Mouse (Mus musculus) hindbrain, embryonic 15.5 days (tissue): Measurements from ENCODE around the gene Vps72. TPM values are rescaled to one million over a fixed set of nuclear protein-coding genes. Genes with fewer than 3 reads are reported as not detected.

Source experiments
- ATAC-seq: fragments of 200-750 bp; cut with Nextera tagmentation; 2 replicates; pipeline ENCODE4 v1.8.0; 2017; ENCODE audit warnings: low read depth, moderate number of reproducible peaks, moderate TSS enrichment; ENCODE audit not compliant: low FRiP score
- H3K27ac ChIP-seq: fragments of 300-500 bp; sonication (generic); replicated peaks from 2 replicates; pipeline ENCODE4 v1.5.1; 2015; ENCODE audit warnings: mild to moderate bottlenecking, inconsistent platforms
- H3K27me3 ChIP-seq: fragments of 300-500 bp; sonication (generic); 2 replicates; pipeline ENCODE4 v1.6.1; 2015; ENCODE audit warnings: control low read depth, inconsistent platforms
- H3K36me3 ChIP-seq: fragments of 300-500 bp; sonication (generic); 2 replicates; pipeline ENCODE4 v1.6.1; 2015; ENCODE audit warnings: control low read depth, inconsistent platforms
- H3K4me1 ChIP-seq: fragments of 300-500 bp; sonication (generic); replicated peaks from 2 replicates; pipeline ENCODE4 v1.6.1; 2015; ENCODE audit warnings: control low read depth, inconsistent platforms
- H3K4me2 ChIP-seq: fragments of 300-500 bp; sonication (generic); 2 replicates; pipeline ENCODE4 v1.6.1; 2015; ENCODE audit warnings: moderate library complexity, mild to moderate bottlenecking, inconsistent platforms
- H3K4me3 ChIP-seq: fragments of 300-500 bp; sonication (generic); 2 replicates; pipeline ENCODE4 v1.5.1; 2015; ENCODE audit warnings: mild to moderate bottlenecking, inconsistent platforms
- H3K9ac ChIP-seq: fragments of 300-500 bp; sonication (generic); 2 replicates; pipeline ENCODE4 v1.6.1; 2015; ENCODE audit warnings: inconsistent platforms
- H3K9me3 ChIP-seq: fragments of 300-500 bp; sonication (generic); 2 replicates; pipeline ENCODE4 v1.6.1; 2016; ENCODE audit warnings: control low read depth, inconsistent platforms
- WGBS: fragments of 180-500 bp; shearing (Covaris S2); methylation state at CpG from one replicate; pipeline ENCODE4 v1.1.7; 2015; 5-methylcytosine and 5-hydroxymethylcytosine counted together
- polyA plus RNA-seq: library from polyadenylated mRNA; unstranded; fragments of >200 nt; fragmentation: Nextera tagmentation; extraction: Ambion mirVana; gene quantifications from 2 replicates; pipeline ENCODE4 v1.2.1, GENCODE M21; 2015

Gene Vps72
- polyA plus RNA-seq, result 167 and 176 TPM in 2 replicates

- peak within 1 kb of the TSS; percentile 54 for H3K4me2 ChIP-seq
- peak within 1 kb of the TSS; percentile 74 for H3K9ac ChIP-seq
- H3K4me3 ChIP-seq, result peak within 1 kb of the TSS; percentile 92
- peaks cover 14% of the 10 kb centered on the region for H3K36me3 ChIP-seq
- under 1% methylated on average over 54 of the region's 54 CpGs for WGBS
- H3K9me3 ChIP-seq, result no peaks in the 10 kb centered on the region
- peak; percentile 76 for ATAC-seq
- no peaks in the 10 kb centered on the region for H3K27me3 ChIP-seq
- H3K27ac ChIP-seq, result peak within 1 kb of the TSS; percentile 96
- H3K4me1 ChIP-seq, result peaks cover 15% of the 10 kb centered on the region
Measured at GRCm38 (mm10) chr3:95110911-95111726, at the start of gene Vps72. Gene Vps72, plus strand, starts transcription at chr3:95111022.

DNA sequence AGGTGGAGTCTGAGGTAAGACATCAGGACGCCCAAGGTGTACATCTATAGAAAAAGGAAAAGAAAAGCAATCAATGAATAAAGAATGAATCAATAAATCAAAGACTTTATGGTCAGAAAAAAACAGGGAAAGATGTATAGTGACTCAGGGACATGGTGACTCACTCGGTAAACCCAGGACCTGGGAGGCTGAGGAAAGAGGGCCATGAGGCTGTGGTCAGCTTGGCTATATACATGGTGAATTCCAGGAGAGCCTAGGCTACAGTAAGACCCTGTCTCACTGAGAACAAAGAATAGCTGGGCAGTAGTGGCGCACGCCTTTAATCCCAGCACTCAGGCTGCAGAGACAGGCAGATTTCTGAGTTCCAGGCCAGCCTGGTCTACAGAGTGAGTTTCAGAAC lies 47.1 kb upstream of the Vps72 start:
- Histone ChIP-seq H3K4me2 (no peak overlapping the region), H3K9me3 (no peaks in the 10 kb centered on the region), H3K4me3 (no peak overlapping the region), H3K4me1 (no peaks in the 10 kb centered on the region), H3K27ac (no peak overlapping the region), H3K27me3 (no peaks in the 10 kb centered on the region), H3K36me3 (peaks cover 92% of the 10 kb centered on the region), H3K9ac (no peak overlapping the region)
- 95% methylated on average over 4 of the region's 4 CpGs for WGBS
- no peak for ATAC-seq

DNA sequence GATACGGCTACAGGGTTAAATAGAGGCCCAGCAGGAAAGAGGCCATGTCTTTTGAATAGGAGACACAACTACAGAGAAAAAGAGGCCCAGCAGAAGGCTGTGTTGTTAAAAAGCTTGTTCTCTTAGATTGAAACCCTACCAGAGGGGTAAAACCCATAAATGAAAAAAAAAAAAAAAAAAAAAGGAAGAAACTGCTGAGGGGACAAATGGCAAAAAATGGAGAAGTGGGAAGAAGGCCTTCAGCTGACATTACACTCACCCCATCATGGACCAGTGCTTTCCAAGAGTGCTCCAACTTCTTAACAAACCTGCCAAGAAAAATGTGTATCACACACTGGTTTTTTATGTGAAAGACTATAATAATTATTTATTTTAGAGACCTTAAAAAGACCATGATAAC lies 45.3 kb upstream of the Vps72 start:
- WGBS, result 60% methylated on average over 1 of the region's 1 CpGs
- Histone ChIP-seq H3K36me3 (peaks cover 89% of the 10 kb centered on the region), H3K9ac (no peak overlapping the region), H3K27me3 (no peaks in the 10 kb centered on the region), H3K9me3 (no peaks in the 10 kb centered on the region), H3K4me1 (no peaks in the 10 kb centered on the region), H3K4me3 (no peak overlapping the region), H3K4me2 (no peak overlapping the region), H3K27ac (no peak overlapping the region)
- ATAC-seq, result no peak

DNA sequence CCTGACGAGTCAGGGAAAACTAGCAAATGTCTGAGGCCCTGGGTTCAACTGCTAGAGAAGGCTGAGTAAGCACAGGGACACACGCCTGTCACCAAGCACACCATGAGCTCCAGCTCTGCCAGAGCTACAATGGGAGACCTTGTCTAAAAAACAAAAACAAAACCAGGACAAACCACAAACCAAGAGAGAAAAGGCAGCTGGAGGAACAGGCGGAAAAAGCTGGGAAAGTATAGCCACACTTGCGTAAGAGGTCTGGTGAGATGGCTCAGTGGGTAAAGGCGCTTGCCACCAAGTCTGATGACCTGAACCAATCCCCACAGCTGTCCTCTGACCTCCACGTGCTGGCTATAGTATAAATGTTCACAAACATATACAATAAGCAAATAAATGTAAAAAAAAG lies 44.7 kb upstream of the Vps72 start:
- Histone ChIP-seq H3K9me3 (no peaks in the 10 kb centered on the region), H3K9ac (no peak overlapping the region), H3K27me3 (no peaks in the 10 kb centered on the region), H3K27ac (no peak overlapping the region), H3K4me2 (no peak overlapping the region), H3K4me1 (no peaks in the 10 kb centered on the region), H3K4me3 (no peak overlapping the region), H3K36me3 (peaks cover 89% of the 10 kb centered on the region)
- ATAC-seq, result no peak
- WGBS, result 95% methylated on average over 6 of the region's 6 CpGs

GRCm38 (mm10) chr3:95066570-95066969 lies 44.3 kb upstream of the Vps72 start:
- no peak overlapping the region for H3K9ac ChIP-seq
- peaks cover 89% of the 10 kb centered on the region for H3K36me3 ChIP-seq
- no peaks in the 10 kb centered on the region for H3K4me1 ChIP-seq
- WGBS, result 94% methylated on average over 11 of the region's 11 CpGs
- H3K27ac ChIP-seq, result no peak overlapping the region
- no peak overlapping the region for H3K4me2 ChIP-seq
- H3K9me3 ChIP-seq, result no peaks in the 10 kb centered on the region
- no peak overlapping the region for H3K4me3 ChIP-seq
- H3K27me3 ChIP-seq, result no peaks in the 10 kb centered on the region
- no peak for ATAC-seq

GRCm38 (mm10) chr3:95071606-95072005 lies 39.2 kb upstream of the Vps72 start:
- Histone ChIP-seq H3K36me3 (peaks cover 78% of the 10 kb centered on the region), H3K4me1 (no peaks in the 10 kb centered on the region), H3K4me3 (no peak overlapping the region), H3K27me3 (no peaks in the 10 kb centered on the region), H3K27ac (no peak overlapping the region), H3K9ac (no peak overlapping the region), H3K4me2 (no peak overlapping the region), H3K9me3 (no peaks in the 10 kb centered on the region)
- 98% methylated on average over 2 of the region's 2 CpGs for WGBS
- ATAC-seq, result no peak

- no peaks in the 10 kb centered on the region for H3K27me3 ChIP-seq
- H3K9me3 ChIP-seq, result no peaks in the 10 kb centered on the region
- no peak overlapping the region for H3K4me3 ChIP-seq
- H3K9ac ChIP-seq, result no peak overlapping the region
- H3K4me2 ChIP-seq, result no peak overlapping the region
- no peak for ATAC-seq
- no peak overlapping the region for H3K27ac ChIP-seq
- no peaks in the 10 kb centered on the region for H3K4me1 ChIP-seq
- 0 out of 2 replicates have a peak, but pooled peaks cover 4% of the 10 kb centered on the region for H3K36me3 ChIP-seq
- WGBS, result 91% methylated on average over 1 of the region's 1 CpGs
Measured at GRCm38 (mm10) chr3:95088071-95088470, 22.8 kb upstream of the Vps72 start.

- Histone ChIP-seq H3K4me2 (no peak overlapping the region), H3K36me3 (peaks cover 6% of the 10 kb centered on the region), H3K4me3 (no peak overlapping the region), H3K27ac (no peak overlapping the region), H3K9ac (no peak overlapping the region), H3K27me3 (no peaks in the 10 kb centered on the region), H3K9me3 (no peaks in the 10 kb centered on the region), H3K4me1 (peaks cover 26% of the 10 kb centered on the region)
- 49% methylated on average over 2 of the region's 2 CpGs for WGBS
- no peak for ATAC-seq
Measured at GRCm38 (mm10) chr3:95100854-95101253, 10.0 kb upstream of the Vps72 start.

DNA sequence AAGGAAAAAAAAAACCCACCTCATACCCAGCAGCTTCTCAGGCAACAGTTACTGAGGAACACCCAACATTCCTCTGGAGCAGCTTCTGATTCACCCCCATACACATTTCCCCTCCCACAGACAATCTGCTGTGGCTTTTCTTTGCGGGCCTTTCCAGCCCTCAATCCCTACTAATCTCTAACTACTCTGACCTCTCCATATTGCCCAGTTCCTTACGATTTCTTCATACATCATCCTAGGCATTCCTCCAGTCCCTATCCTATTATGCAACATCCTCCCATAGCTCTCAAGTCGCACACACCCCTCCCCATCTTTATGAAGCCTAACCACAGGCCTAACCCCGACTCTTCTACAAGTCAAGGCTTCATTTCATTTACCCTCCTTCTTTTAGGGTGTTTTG lies 5.7 kb upstream of the Vps72 start:
- H3K9ac ChIP-seq, result peak overlapping the region; percentile 93; the same call in 1 of the 2 replicates
- no peak overlapping the region for H3K27ac ChIP-seq
- peaks cover 26% of the 10 kb centered on the region for H3K4me1 ChIP-seq
- H3K27me3 ChIP-seq, result no peaks in the 10 kb centered on the region
- H3K36me3 ChIP-seq, result no peaks in the 10 kb centered on the region
- H3K9me3 ChIP-seq, result no peaks in the 10 kb centered on the region
- no peak for ATAC-seq
- WGBS, result 72% methylated on average over 4 of the region's 4 CpGs
- H3K4me3 ChIP-seq, result peak overlapping the region; percentile 92
- peak overlapping the region; percentile 78 for H3K4me2 ChIP-seq

- Histone ChIP-seq H3K4me1 (peaks cover 26% of the 10 kb centered on the region), H3K27ac (peak overlapping the region; percentile 88), H3K9ac (peak overlapping the region; percentile 93), H3K27me3 (no peaks in the 10 kb centered on the region), H3K4me3 (peak overlapping the region; percentile 92), H3K4me2 (peak overlapping the region; percentile 78), H3K36me3 (no peaks in the 10 kb centered on the region), H3K9me3 (no peaks in the 10 kb centered on the region)
- 1% methylated on average over 16 of the region's 16 CpGs for WGBS
- no peak for ATAC-seq
Measured at GRCm38 (mm10) chr3:95105586-95106337, 5.1 kb upstream of the Vps72 start.

GRCm38 (mm10) chr3:95106338-95107117 lies 4.3 kb upstream of the Vps72 start, which contains the start of gene Pip5k1a:
Gene Pip5k1a, minus strand, starts transcription at chr3:95106930.
- Histone ChIP-seq H3K27me3 (no peaks in the 10 kb centered on the region), H3K4me2 (peak within 1 kb of the TSS; percentile 78), H3K27ac (peak within 1 kb of the TSS; percentile 88), H3K9ac (peak within 1 kb of the TSS; percentile 93), H3K36me3 (no peaks in the 10 kb centered on the region), H3K4me1 (peaks cover 22% of the 10 kb centered on the region), H3K4me3 (peak within 1 kb of the TSS; percentile 92), H3K9me3 (no peaks in the 10 kb centered on the region)
- ATAC-seq, result peak; percentile 93
- WGBS, result under 1% methylated on average over 51 of the region's 51 CpGs
